In the genomic region with DNA sequence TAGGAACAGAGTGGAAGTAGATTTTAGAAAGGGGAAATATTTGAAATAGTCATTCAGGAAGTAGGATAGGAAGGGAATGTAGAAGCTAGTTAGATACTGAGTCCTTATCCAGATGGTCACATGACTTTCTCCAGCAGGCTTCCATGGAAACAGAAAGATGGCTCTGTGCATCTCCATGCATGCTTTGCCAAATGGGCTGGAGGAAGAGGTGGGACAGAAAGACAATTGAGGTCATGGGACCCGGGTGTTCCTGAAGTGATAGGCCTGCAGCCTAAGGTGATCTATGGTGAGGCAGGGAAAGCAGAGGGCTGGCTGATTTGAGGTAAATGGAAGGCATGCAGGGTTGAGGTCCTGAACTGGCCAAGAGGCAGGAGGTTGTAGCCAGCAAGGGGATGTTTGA, we compare ENCODE assay signal across 22 mouse cellular contexts. TPM values are rescaled to one million over a fixed set of nuclear protein-coding genes. Genes with fewer than 3 reads are reported as not detected.
"Had no signal": no experiment of that assay in that cellular context is flagged by ENCODE, and none has a peak within 500 bp of the region (broad histone marks: within the 10 kb centered on the region; RNA-seq: fewer than 3 reads in every experiment).

No protein-coding gene starts in this region.

- H3K27ac ChIP-seq: lung, embryonic 15.5 days; macrophage; midbrain, embryonic 13.5 days; midbrain, embryonic 15.5 days; neural tube, embryonic 12.5 days; stomach, embryonic 15.5 days; stomach, postnatal 0 days had no signal

- H3K27me3 ChIP-seq: lung, embryonic 15.5 days; midbrain, embryonic 15.5 days; neural tube, embryonic 12.5 days; stomach, embryonic 15.5 days had no signal

- H3K36me3 ChIP-seq: lung, embryonic 15.5 days; midbrain, embryonic 13.5 days; midbrain, embryonic 15.5 days; neural tube, embryonic 12.5 days; stomach, embryonic 15.5 days had no signal

- H3K4me1 ChIP-seq: lung, embryonic 15.5 days; megakaryocyte, embryonic 14.5 days; neural tube, embryonic 12.5 days; stomach, embryonic 15.5 days had no signal

- ATAC-seq: lung, postnatal 0 days; midbrain, embryonic 13.5 days; midbrain, embryonic 15.5 days had no signal

- H3K4me3 ChIP-seq: lung, embryonic 15.5 days; megakaryocyte, embryonic 14.5 days; midbrain, embryonic 13.5 days; midbrain, embryonic 15.5 days; neural tube, embryonic 12.5 days; stomach, embryonic 15.5 days had no signal

- H3K4me2 ChIP-seq: lung, embryonic 15.5 days; midbrain, embryonic 11.5 days; midbrain, embryonic 13.5 days; midbrain, embryonic 15.5 days; neural tube, embryonic 12.5 days; stomach, embryonic 15.5 days had no signal

- H3K9me3 ChIP-seq: lung, embryonic 15.5 days; megakaryocyte, embryonic 14.5 days; midbrain, embryonic 13.5 days; midbrain, embryonic 15.5 days; neural tube, embryonic 12.5 days; stomach, embryonic 15.5 days had no signal

- H3K9ac ChIP-seq: lung, embryonic 15.5 days; midbrain, embryonic 13.5 days; midbrain, embryonic 15.5 days; neural tube, embryonic 12.5 days; stomach, embryonic 15.5 days had no signal

- DNase-seq: lung, postnatal 14 days; lung, postnatal 36 days; right cerebral cortex, postnatal 14 days; thymus, adult 2 months; thymus, postnatal 25 days; thymus, postnatal 4 days had no signal

RNA-seq across cellular contexts. Expression of a gene that starts 6.1 kb away (rescaled TPM):
- total RNA-seq: megakaryocyte progenitor cell, adult 5-6 weeks; monocyte, adult 5-6 weeks; neutrophil, adult 5-6 weeks had no signal
- polyA plus RNA-seq: lung, postnatal 0 days; macrophage; midbrain, embryonic 11.5 days; midbrain, embryonic 15.5 days; neural tube, embryonic 12.5 days; neural tube, embryonic 14.5 days; spleen, adult 2 months; stomach, embryonic 15.5 days; stomach, postnatal 0 days; urinary bladder, adult 2 months had no signal

RNA-seq across cellular contexts. Expression of a gene that starts 46.8 kb away (rescaled TPM):
- total RNA-seq: megakaryocyte progenitor cell, adult 5-6 weeks; monocyte, adult 5-6 weeks; neutrophil, adult 5-6 weeks had no signal
- polyA plus RNA-seq: macrophage had no signal
